16 mouse cellular contexts compared by ENCODE assay signal in genomic region chr10:97587159-97587558, GRCm38 (mm10). TPM values are rescaled to one million over a fixed set of nuclear protein-coding genes. Genes with fewer than 3 reads are reported as not detected.
DNase-seq lines count a peak whose midpoint lies in the region; ATAC-seq and TF ChIP-seq lines count a peak whose summit lies in the region.
"Had no signal": no experiment of that assay in that cellular context is flagged by ENCODE, and none has a peak within 500 bp of the region (broad histone marks: within the 10 kb centered on the region; RNA-seq: fewer than 3 reads in every experiment).

No protein-coding gene starts in this region.

- H3K36me3 ChIP-seq in heart, embryonic 13.5 days: no peaks in the 10 kb centered on the region
- no peaks in the 10 kb centered on the region for H3K36me3 ChIP-seq in midbrain, embryonic 10.5 days

- ATAC-seq in heart, embryonic 13.5 days (ENCODE audit: extremely low read depth, insufficient number of reproducible peaks, low FRiP score, low TSS enrichment): no peak
- ATAC-seq: forebrain, embryonic 13.5 days; inflammation-experienced regulatory T-cells, adult 6 months; liver, postnatal 0 days had no signal

- no peak overlapping the region for H3K4me3 ChIP-seq in layer of hippocampus, adult 2 months
- no peak overlapping the region for H3K4me3 ChIP-seq in heart, embryonic 13.5 days
- H3K4me3 ChIP-seq in midbrain, embryonic 10.5 days: no peak overlapping the region
- H3K4me3 ChIP-seq: forebrain, embryonic 13.5 days had no signal

- no peaks in the 10 kb centered on the region for H3K9me3 ChIP-seq in heart, embryonic 13.5 days
- no peaks in the 10 kb centered on the region for H3K9me3 ChIP-seq in midbrain, embryonic 10.5 days (replicated peaks)
- H3K9me3 ChIP-seq: forebrain, embryonic 13.5 days had no signal

- H3K4me2 ChIP-seq in heart, embryonic 13.5 days: no peak overlapping the region
- H3K4me2 ChIP-seq: forebrain, embryonic 13.5 days had no signal

- no peak for TF ChIP-seq CTCF in layer of hippocampus, adult 2 months (conservative IDR thresholded peaks at IDR 0.05)

- peak overlapping the region; percentile 70 for H3K27ac ChIP-seq in layer of hippocampus, adult 2 months
- H3K27ac ChIP-seq in heart, embryonic 13.5 days (replicated peaks): peak overlapping the region; percentile 67; the same call in 1 of the 2 replicates
- H3K27ac ChIP-seq in midbrain, embryonic 10.5 days (replicated peaks): no peak overlapping the region
- H3K27ac ChIP-seq: forebrain, embryonic 13.5 days had no signal

- no peak overlapping the region for H3K9ac ChIP-seq in heart, embryonic 13.5 days
- H3K9ac ChIP-seq: forebrain, embryonic 13.5 days; liver, postnatal 0 days had no signal

- no peak for DNase-seq in layer of hippocampus, adult 2 months (ENCODE audit: low spot score in 2 of 2)
- no peak for DNase-seq in layer of hippocampus, adult 9-10 months (ENCODE audit: low spot score)
- peak; percentile 31 for DNase-seq in forelimb bud, embryonic 11.5 days (ENCODE audit: low read depth, low spot score)
- DNase-seq in lung, postnatal 14 days: peak; percentile 26
- DNase-seq in midbrain, embryonic 10.5 days (ENCODE audit: low spot score): no peak
- no peak for DNase-seq in urinary bladder, postnatal 25 days (ENCODE audit: low spot score)
- DNase-seq in cerebellum, adult 18-20 months: no peak
- DNase-seq: cerebellum, adult 2 months; liver, postnatal 0 days; right cerebral cortex, postnatal 4 days; thymus, adult 18-20 months had no signal

- WGBS in heart, embryonic 13.5 days: 63% methylated on average over 5 of the region's 5 CpGs
- 90% methylated on average over 5 of the region's 5 CpGs for WGBS in midbrain, embryonic 10.5 days

- H3K4me1 ChIP-seq in heart, embryonic 13.5 days: peaks cover 25% of the 10 kb centered on the region
- no peaks in the 10 kb centered on the region for H3K4me1 ChIP-seq in midbrain, embryonic 10.5 days
- H3K4me1 ChIP-seq: forebrain, embryonic 13.5 days had no signal

- no peaks in the 10 kb centered on the region for H3K27me3 ChIP-seq in heart, embryonic 13.5 days (replicated peaks)
- no peaks in the 10 kb centered on the region for H3K27me3 ChIP-seq in midbrain, embryonic 10.5 days (ENCODE audit: low read depth, poor library complexity, severe bottlenecking)
- H3K27me3 ChIP-seq: forebrain, embryonic 13.5 days had no signal

RNA-seq across cellular contexts. Expression of gene Kera, which starts 19.5 kb away (rescaled TPM):
- total RNA-seq in layer of hippocampus, adult 2 months (2021): under 1 TPM in 1 of 2 experiments, not detected in 1; 0.29 TPM
- 0.07 and 0.13 TPM in 2 replicates for polyA plus RNA-seq in heart, embryonic 13.5 days (2015; fragmentation: Nextera tagmentation; extraction: Ambion mirVana)
- not detected in 2 replicates for polyA plus RNA-seq in midbrain, embryonic 10.5 days (2016; fragmentation: Nextera tagmentation; extraction: Ambion mirVana)
- total RNA-seq: left cerebral cortex, postnatal 36 days had no signal
- polyA plus RNA-seq: cerebellum, adult 2 months; heart, embryonic 14.5 days; inflammation-experienced regulatory T-cells, adult 6 months; liver, postnatal 0 days had no signal

RNA-seq across cellular contexts. Expression of gene Lum, which starts 22.2 kb away (rescaled TPM):
- 1 to 10 TPM; 2.6 to 4.3 TPM for total RNA-seq in layer of hippocampus, adult 2 months (2021)
- polyA plus RNA-seq in heart, embryonic 13.5 days (2015; fragmentation: Nextera tagmentation; extraction: Ambion mirVana): 89.6 and 94.8 TPM in 2 replicates
- polyA plus RNA-seq in midbrain, embryonic 10.5 days (2016; fragmentation: Nextera tagmentation; extraction: Ambion mirVana): 68.6 and 91.4 TPM in 2 replicates
- polyA plus RNA-seq: inflammation-experienced regulatory T-cells, adult 6 months had no signal

RNA-seq across cellular contexts. Expression of gene Epyc, which starts 56.7 kb away (rescaled TPM):
- not detected for total RNA-seq in layer of hippocampus, adult 2 months (2021)
- polyA plus RNA-seq in heart, embryonic 13.5 days (2015; fragmentation: Nextera tagmentation; extraction: Ambion mirVana): 0.57 and 0.76 TPM in 2 replicates
- polyA plus RNA-seq in midbrain, embryonic 10.5 days (2016; fragmentation: Nextera tagmentation; extraction: Ambion mirVana): 0.35 and 1.8 TPM in 2 replicates
- polyA plus RNA-seq: inflammation-experienced regulatory T-cells, adult 6 months; liver, postnatal 0 days had no signal

Comparison
In these comparisons a context has a peak if more than half of its experiments do, and no peak if none do; other contexts are left out.
1. DNase-seq: peak in forelimb bud, embryonic 11.5 days (single experiment) and lung, postnatal 14 days (single experiment); none in layer of hippocampus, adult 2 months (0 of 2), layer of hippocampus, adult 9-10 months (single experiment), midbrain, embryonic 10.5 days (single experiment), urinary bladder, postnatal 25 days (single experiment) and cerebellum, adult 18-20 months (0 of 2).